Mouse (Mus musculus): ENCODE data around the gene 4933427D14Rik.

GRCm38 (mm10) chr11:72176553-72176952 lies 30.7 kb downstream of the 4933427D14Rik start:
- no peak for TF ChIP-seq CTCF (IDR thresholded peaks at IDR 0.05; ENCODE audit: control insufficient read depth, insufficient read depth, insufficient replicate concordance, low read depth, low read length)
- no peak for TF ChIP-seq POLR2A (IDR thresholded peaks at IDR 0.05; ENCODE audit: control insufficient read depth, low read depth, low read length)

Measured in testis, adult 2 months (tissue).